Mouse (Mus musculus): ENCODE measurements at regions not wholly inside any gene's neighbourhood (a gene's known extent, or its start where the extent isn't known, plus 50 kb on each side); places are given as distances from the start of the nearest gene placed in this dataset.

DNA sequence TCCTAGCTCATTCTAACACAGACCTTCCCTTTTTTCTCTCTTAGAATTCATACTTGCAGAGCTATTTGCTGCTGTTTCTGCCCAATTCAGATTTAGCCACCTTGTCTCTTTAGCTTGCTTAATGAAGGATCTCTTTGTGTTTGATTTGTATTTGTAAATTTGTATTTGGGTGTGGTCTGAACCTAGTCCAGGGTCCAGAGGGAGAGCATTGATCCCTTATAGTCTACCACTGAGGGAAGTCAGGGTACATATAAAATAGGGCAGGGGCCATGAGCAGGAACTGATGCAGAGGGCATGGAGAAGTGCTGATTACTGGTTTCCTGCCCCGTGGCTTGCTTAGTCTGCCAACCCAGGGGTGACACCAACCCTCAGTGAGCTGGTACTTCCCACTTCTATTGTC is 508.7 kb downstream of the Tm4sf1 start:
- WGBS, result 44% methylated on average over 1 of the region's 1 CpGs
- H3K4me3 ChIP-seq (ENCODE audit: low read depth, low read length), result no peak overlapping the region
- no peaks in the 10 kb centered on the region for H3K36me3 ChIP-seq (ENCODE audit: insufficient read depth)
- no peak overlapping the region for H3K4me2 ChIP-seq
- no peaks in the 10 kb centered on the region for H3K9me3 ChIP-seq (ENCODE audit: low read depth, low read length)
- H3K4me1 ChIP-seq (ENCODE audit: insufficient read depth), result no peaks in the 10 kb centered on the region
- H3K9ac ChIP-seq, result no peak overlapping the region
- TF ChIP-seq CTCF (IDR thresholded peaks at IDR 0.05; ENCODE audit: low read depth), result no peak
- no peaks in the 10 kb centered on the region for H3K27me3 ChIP-seq (ENCODE audit: insufficient read depth, low read length)
- no peak overlapping the region for H3K27ac ChIP-seq (ENCODE audit: low read depth)
- no peak for ATAC-seq (ENCODE audit: insufficient read depth)
- no peak for DNase-seq

DNA sequence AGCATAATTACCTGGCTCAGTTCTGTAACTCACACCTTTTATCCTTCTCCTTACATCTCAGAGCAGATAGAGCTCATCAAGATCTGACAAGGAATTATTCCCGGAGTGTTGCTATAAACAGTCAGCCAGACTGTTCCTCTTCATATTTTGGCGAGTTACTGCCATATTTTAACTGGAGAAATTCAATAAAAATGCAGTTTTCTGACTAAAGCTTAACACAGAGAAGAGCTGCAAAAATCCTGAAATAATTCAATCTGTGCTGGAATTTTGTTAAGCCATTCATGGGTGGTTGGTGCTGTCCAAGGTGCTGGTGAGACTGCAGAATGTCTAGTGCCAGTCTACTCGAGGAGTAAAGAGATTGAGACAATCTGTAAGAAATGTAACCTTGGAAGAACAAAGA is 512.6 kb downstream of the Tm4sf1 start:
- Histone ChIP-seq H3K4me1 (ENCODE audit: insufficient read depth) (no peaks in the 10 kb centered on the region), H3K36me3 (ENCODE audit: insufficient read depth) (no peaks in the 10 kb centered on the region), H3K27me3 (ENCODE audit: insufficient read depth, low read length) (no peaks in the 10 kb centered on the region), H3K4me3 (ENCODE audit: low read depth, low read length) (no peak overlapping the region), H3K27ac (ENCODE audit: low read depth) (no peak overlapping the region), H3K9ac (no peak overlapping the region), H3K9me3 (ENCODE audit: low read depth, low read length) (no peaks in the 10 kb centered on the region), H3K4me2 (no peak overlapping the region)
- ATAC-seq (ENCODE audit: insufficient read depth) (no peak), DNase-seq (peak; percentile 86)
- 31% methylated on average over 3 of the region's 3 CpGs for WGBS
- TF ChIP-seq CTCF (IDR thresholded peaks at IDR 0.05; ENCODE audit: low read depth), result no peak

DNA sequence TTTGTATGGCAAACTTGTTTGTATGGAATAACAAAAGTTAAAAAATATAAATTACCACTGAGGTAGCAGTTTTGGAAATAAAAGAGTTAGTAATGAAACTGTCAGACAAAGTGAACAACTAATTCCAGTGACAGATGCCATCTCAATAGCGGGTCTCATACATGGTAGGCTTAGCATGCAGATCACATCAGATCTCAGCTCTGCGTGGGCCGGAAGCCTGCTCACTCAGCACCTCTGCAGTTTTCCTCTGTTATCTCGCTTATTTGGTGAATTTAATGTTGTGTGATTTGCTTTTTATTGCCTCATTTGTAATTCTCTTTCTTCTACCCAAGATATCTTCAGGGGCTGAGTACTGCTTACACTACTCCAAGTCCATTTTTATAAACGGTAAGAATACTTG is 527.9 kb downstream of the Tm4sf1 start:
- no peak overlapping the region for H3K9ac ChIP-seq
- ATAC-seq (ENCODE audit: insufficient read depth), result no peak
- WGBS, result 68% methylated on average over 5 of the region's 5 CpGs

DNA sequence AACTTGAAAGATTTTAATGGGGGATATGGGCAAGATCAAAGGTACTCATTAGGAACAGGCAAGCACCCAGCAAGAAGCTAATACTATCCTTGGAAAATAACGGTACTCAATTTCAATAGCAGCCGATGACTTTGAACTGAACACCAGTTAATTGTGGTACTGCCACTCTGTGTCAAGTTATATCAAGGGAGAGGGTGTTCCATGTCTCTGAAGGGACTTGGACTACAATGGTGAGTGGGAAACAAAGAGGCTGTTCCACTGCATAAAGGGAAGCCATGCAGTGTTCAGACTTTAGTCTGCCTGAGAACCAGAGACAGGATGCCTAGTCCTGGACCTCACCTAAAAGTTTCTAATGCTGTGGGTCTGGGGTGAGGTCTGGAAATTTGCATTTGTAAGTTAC is 531.6 kb downstream of the Tm4sf1 start:
- H3K9ac ChIP-seq, result no peak overlapping the region
- no peak overlapping the region for H3K27ac ChIP-seq (ENCODE audit: low read depth)
- H3K4me1 ChIP-seq (ENCODE audit: insufficient read depth), result no peaks in the 10 kb centered on the region
- H3K4me3 ChIP-seq (ENCODE audit: low read depth, low read length), result no peak overlapping the region
- DNase-seq, result no peak
- 74% methylated on average over 2 of the region's 2 CpGs for WGBS
- no peaks in the 10 kb centered on the region for H3K36me3 ChIP-seq (ENCODE audit: insufficient read depth)
- no peak overlapping the region for H3K4me2 ChIP-seq
- H3K9me3 ChIP-seq (ENCODE audit: low read depth, low read length), result no peaks in the 10 kb centered on the region
- no peaks in the 10 kb centered on the region for H3K27me3 ChIP-seq (ENCODE audit: insufficient read depth, low read length)
- TF ChIP-seq CTCF (IDR thresholded peaks at IDR 0.05; ENCODE audit: low read depth), result no peak
- no peak for ATAC-seq (ENCODE audit: insufficient read depth)

More for the DNA sequence above, 527.9 kb downstream of the Tm4sf1 start:
- Histone ChIP-seq H3K4me2 (no peak overlapping the region), H3K27ac (ENCODE audit: low read depth) (no peak overlapping the region), H3K4me1 (ENCODE audit: insufficient read depth) (no peaks in the 10 kb centered on the region), H3K4me3 (ENCODE audit: low read depth, low read length) (no peak overlapping the region), H3K27me3 (ENCODE audit: insufficient read depth, low read length) (no peaks in the 10 kb centered on the region), H3K36me3 (ENCODE audit: insufficient read depth) (no peaks in the 10 kb centered on the region), H3K9me3 (ENCODE audit: low read depth, low read length) (no peaks in the 10 kb centered on the region)
- DNase-seq, result no peak
- TF ChIP-seq CTCF (IDR thresholded peaks at IDR 0.05; ENCODE audit: low read depth), result no peak

DNA sequence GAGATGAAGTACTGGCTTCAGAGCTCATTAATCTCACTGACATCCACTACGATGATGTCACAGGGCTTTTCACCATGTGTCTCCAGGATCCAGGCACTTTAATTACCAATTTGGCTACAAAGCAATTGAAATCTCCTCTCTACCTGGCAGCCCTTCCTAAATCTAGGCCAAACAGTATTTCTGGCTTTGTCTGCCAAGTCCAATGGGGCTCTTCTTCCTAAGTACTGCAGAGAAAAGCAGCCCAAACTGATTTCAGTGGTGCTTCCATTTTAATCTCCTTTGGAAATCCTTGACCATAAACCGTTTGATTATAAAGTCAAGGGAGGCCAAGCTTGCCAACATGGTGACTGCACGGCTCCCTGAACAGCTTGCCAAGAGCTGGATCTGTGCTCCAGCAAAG is 534.7 kb downstream of the Tm4sf1 start:
- Histone ChIP-seq H3K36me3 (ENCODE audit: insufficient read depth) (no peaks in the 10 kb centered on the region), H3K27me3 (ENCODE audit: insufficient read depth, low read length) (no peaks in the 10 kb centered on the region), H3K9me3 (ENCODE audit: low read depth, low read length) (no peaks in the 10 kb centered on the region), H3K4me1 (ENCODE audit: insufficient read depth) (no peaks in the 10 kb centered on the region), H3K27ac (ENCODE audit: low read depth) (no peak overlapping the region), H3K9ac (no peak overlapping the region), H3K4me2 (no peak overlapping the region), H3K4me3 (ENCODE audit: low read depth, low read length) (no peak overlapping the region)
- WGBS, result 79% methylated on average over 3 of the region's 3 CpGs
- DNase-seq (no peak), ATAC-seq (ENCODE audit: insufficient read depth) (no peak)
- TF ChIP-seq CTCF (IDR thresholded peaks at IDR 0.05; ENCODE audit: low read depth), result no peak

DNA sequence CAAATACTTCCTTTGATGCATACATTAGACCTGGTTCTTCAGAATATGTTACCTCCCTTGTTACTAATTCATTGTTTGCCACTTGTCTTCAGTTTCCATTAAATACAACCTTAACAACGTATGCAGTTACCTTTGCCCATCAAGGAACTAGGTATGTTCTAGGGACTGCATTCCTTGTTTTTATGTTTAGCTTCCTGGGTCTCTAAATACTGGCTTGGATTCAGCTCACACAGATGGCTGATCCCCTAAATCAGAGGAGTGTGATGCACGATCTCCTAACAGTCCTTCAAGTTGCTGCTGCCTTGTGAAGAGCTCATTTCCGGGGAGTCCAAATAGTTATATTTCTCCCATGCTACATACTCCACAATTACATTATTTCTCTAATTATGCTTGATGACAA is 537.5 kb downstream of the Tm4sf1 start:
- ATAC-seq (ENCODE audit: insufficient read depth) (no peak), DNase-seq (no peak)
- WGBS, result 79% methylated on average over 3 of the region's 3 CpGs
- Histone ChIP-seq H3K4me3 (ENCODE audit: low read depth, low read length) (no peak overlapping the region), H3K27me3 (ENCODE audit: insufficient read depth, low read length) (no peaks in the 10 kb centered on the region), H3K9me3 (ENCODE audit: low read depth, low read length) (no peaks in the 10 kb centered on the region), H3K4me2 (no peak overlapping the region), H3K27ac (ENCODE audit: low read depth) (no peak overlapping the region), H3K9ac (no peak overlapping the region), H3K36me3 (ENCODE audit: insufficient read depth) (no peaks in the 10 kb centered on the region), H3K4me1 (ENCODE audit: insufficient read depth) (no peaks in the 10 kb centered on the region)
- TF ChIP-seq CTCF (IDR thresholded peaks at IDR 0.05; ENCODE audit: low read depth), result no peak

DNA sequence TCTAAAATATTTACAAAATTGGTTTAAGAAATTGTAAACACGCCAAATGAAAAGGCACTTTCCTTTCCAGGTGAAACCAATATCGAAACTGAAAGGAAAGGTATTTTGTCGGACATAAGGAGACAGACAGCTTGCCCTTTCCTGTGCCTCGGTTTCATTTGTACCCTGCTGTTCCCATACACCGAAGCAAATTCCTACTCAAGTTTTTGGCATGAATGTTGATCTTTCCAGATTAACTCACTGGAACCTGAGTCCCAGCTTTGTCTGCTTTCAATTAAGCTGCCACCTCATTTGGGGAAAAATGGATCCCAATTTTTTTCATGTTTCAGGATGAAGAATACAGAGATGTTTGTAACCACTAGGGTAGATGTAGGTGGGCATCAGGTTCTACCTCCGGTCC is 537.9 kb downstream of the Tm4sf1 start:
- no peak for DNase-seq
- no peak for TF ChIP-seq CTCF (IDR thresholded peaks at IDR 0.05; ENCODE audit: low read depth)
- ATAC-seq (ENCODE audit: insufficient read depth), result no peak
- no peak overlapping the region for H3K4me3 ChIP-seq (ENCODE audit: low read depth, low read length)
- H3K9me3 ChIP-seq (ENCODE audit: low read depth, low read length), result no peaks in the 10 kb centered on the region
- 91% methylated on average over 6 of the region's 6 CpGs for WGBS
- no peak overlapping the region for H3K4me2 ChIP-seq
- H3K4me1 ChIP-seq (ENCODE audit: insufficient read depth), result no peaks in the 10 kb centered on the region
- no peaks in the 10 kb centered on the region for H3K27me3 ChIP-seq (ENCODE audit: insufficient read depth, low read length)
- no peaks in the 10 kb centered on the region for H3K36me3 ChIP-seq (ENCODE audit: insufficient read depth)
- H3K27ac ChIP-seq (ENCODE audit: low read depth), result no peak overlapping the region
- no peak overlapping the region for H3K9ac ChIP-seq

DNA sequence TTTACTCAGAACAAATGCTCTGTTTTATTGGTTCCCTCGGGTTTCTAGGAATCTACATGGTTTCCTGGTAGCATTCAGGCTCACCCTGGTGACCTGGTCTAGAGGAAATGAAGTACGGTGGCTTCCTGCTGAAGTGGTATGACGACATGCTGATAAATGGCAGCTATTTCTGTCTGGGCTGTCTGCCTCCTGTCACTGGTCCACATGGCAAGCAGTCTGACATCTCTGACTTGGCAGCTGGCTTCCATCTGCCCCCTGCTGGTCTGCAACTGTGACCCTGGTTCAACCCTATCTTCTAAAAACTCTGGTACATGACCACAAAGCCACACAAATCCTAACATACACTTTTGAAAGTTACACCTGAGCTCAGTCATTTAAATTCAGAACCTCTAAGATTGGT is 548.1 kb downstream of the Tm4sf1 start:
- TF ChIP-seq CTCF (IDR thresholded peaks at IDR 0.05; ENCODE audit: low read depth), result peak; percentile 60
- peak; percentile 68; the same call in 1 of the 2 replicates for ATAC-seq (ENCODE audit: insufficient read depth)
- no peak overlapping the region for H3K27ac ChIP-seq (ENCODE audit: low read depth)
- H3K4me3 ChIP-seq (ENCODE audit: low read depth, low read length), result no peak overlapping the region
- H3K27me3 ChIP-seq (ENCODE audit: insufficient read depth, low read length), result no peaks in the 10 kb centered on the region
- H3K36me3 ChIP-seq (ENCODE audit: insufficient read depth), result no peaks in the 10 kb centered on the region
- H3K9ac ChIP-seq, result no peak overlapping the region
- no peaks in the 10 kb centered on the region for H3K4me1 ChIP-seq (ENCODE audit: insufficient read depth)
- DNase-seq, result peak; percentile 63
- H3K9me3 ChIP-seq (ENCODE audit: low read depth, low read length), result no peaks in the 10 kb centered on the region
- 10% methylated on average over 3 of the region's 3 CpGs for WGBS
- no peak overlapping the region for H3K4me2 ChIP-seq
